Mouse (Mus musculus) ES-Bruce4 (cell line): ENCODE results near the gene Gucd1.

Experiments
- CTCF ChIP-seq: IDR thresholded peaks from one replicate; pipeline ENCODE4 v1.8.1; 2011; ENCODE audit warnings: low read depth, low read length
- POLR2A ChIP-seq: IDR thresholded peaks from one replicate; pipeline ENCODE4 v1.8.1; 2011; ENCODE audit warnings: low read length; ENCODE audit not compliant: insufficient read depth

DNA sequence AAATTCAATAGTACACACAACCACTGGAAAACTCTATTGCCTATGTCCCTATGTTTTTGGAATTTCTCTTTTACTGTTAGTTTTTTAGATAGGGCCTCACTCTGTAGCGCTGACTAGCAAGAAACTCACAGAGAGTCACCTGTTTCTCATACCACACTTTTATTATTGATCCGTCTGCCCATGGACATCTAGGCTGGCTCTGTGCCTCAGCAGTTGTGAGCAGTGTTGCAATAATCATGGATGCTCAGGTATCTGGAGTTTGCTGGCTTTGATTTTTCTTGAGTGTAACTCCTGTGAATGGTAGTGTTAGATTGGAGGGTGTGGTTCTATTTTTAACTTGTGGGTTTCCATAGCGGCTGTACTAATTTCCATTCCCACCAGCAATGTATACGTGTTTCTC is 162.4 kb downstream of the Gucd1 start:
- TF ChIP-seq CTCF (no peak), POLR2A (no peak)
